Mouse (Mus musculus) C2C12 (cell line): ENCODE results near the gene Mras. TPM values are rescaled to one million over a fixed set of nuclear protein-coding genes. Genes with fewer than 3 reads are reported as not detected.

ENCODE experiments used
- H3K27me3 ChIP-seq: one replicate; pipeline ENCODE4 v1.6.1; 2011; ENCODE audit not compliant: control insufficient read depth, insufficient read depth, insufficient read length
- H3K36me3 ChIP-seq: one replicate; pipeline ENCODE4 v1.6.1; 2011; ENCODE audit not compliant: control insufficient read depth, insufficient read depth
- H3K4me3 ChIP-seq: one replicate; pipeline ENCODE4 v1.5.1; 2011; ENCODE audit warnings: mild to moderate bottlenecking, control low read depth; ENCODE audit not compliant: poor library complexity, insufficient read depth, severe bottlenecking
- H3K79me2 ChIP-seq: one replicate; pipeline ENCODE4 v1.6.1; 2011; ENCODE audit not compliant: control insufficient read depth, insufficient read depth
- H3K79me3 ChIP-seq: one replicate; pipeline ENCODE4 v1.6.1; 2011; ENCODE audit warnings: low read depth, control low read depth
- H3ac ChIP-seq: one replicate; pipeline ENCODE3; 2011; ENCODE audit warnings: low read depth; ENCODE audit not compliant: control insufficient read depth, insufficient read length
- CEBPB ChIP-seq: IDR thresholded peaks from one replicate; pipeline ENCODE4 v1.6.1; 2011; ENCODE audit warnings: low read depth, mild to moderate bottlenecking, control low read depth, moderate library complexity
- CTCF ChIP-seq: IDR thresholded peaks from one replicate; pipeline ENCODE4 v1.5.1; 2011; ENCODE audit not compliant: control insufficient read depth, insufficient read depth, insufficient read length
- FOSL1 ChIP-seq: IDR thresholded peaks from one replicate; pipeline ENCODE4 v1.8.0; 2011; ENCODE audit warnings: mild to moderate bottlenecking, low read length; ENCODE audit not compliant: poor library complexity, insufficient read depth, severe bottlenecking
- MAX ChIP-seq: IDR thresholded peaks from one replicate; pipeline ENCODE4 v1.6.1; 2011; ENCODE audit warnings: mild to moderate bottlenecking, control low read depth
- MYOD1 ChIP-seq: IDR thresholded peaks from one replicate; pipeline ENCODE4 v1.6.1; 2011; ENCODE audit warnings: low read depth; ENCODE audit not compliant: control insufficient read depth, insufficient read length
- MYOG ChIP-seq: IDR thresholded peaks from one replicate; pipeline ENCODE4 v1.6.1; 2011; ENCODE audit not compliant: control insufficient read depth, insufficient read length; ENCODE audit errors: extremely low read depth
- USF1 ChIP-seq: IDR thresholded peaks from one replicate; pipeline ENCODE4 v1.6.1; 2011; ENCODE audit warnings: low read depth, mild to moderate bottlenecking, control low read depth, moderate library complexity
- polyA plus RNA-seq: library from polyadenylated mRNA; unstranded; fragments of >200 nt; fragmentation: generic; extraction: Trizol; gene quantifications from one replicate; pipeline ENCODE4 v1.2.1, GENCODE M21; 2012; ENCODE audit warnings: missing spikeins

The Mras gene
- polyA plus RNA-seq, 1 experiment, result 25.1 TPM

GRCm38 (mm10) chr9:99388078-99388477, 49.1 kb downstream of the Mras start:
- H3K79me3 ChIP-seq, result no peaks in the 10 kb centered on the region
- TF ChIP-seq FOSL1, result no peak
- TF ChIP-seq MAX, result no peak
- no peak for TF ChIP-seq MYOD1
- no peak for TF ChIP-seq MYOG
- no peak for TF ChIP-seq CTCF
- TF ChIP-seq CEBPB, result no peak
- TF ChIP-seq USF1, result no peak
- no peaks in the 10 kb centered on the region for H3K27me3 ChIP-seq
- H3ac ChIP-seq, result no peak overlapping the region
- no peak overlapping the region for H3K4me3 ChIP-seq
- H3K79me2 ChIP-seq, result no peaks in the 10 kb centered on the region
- no peaks in the 10 kb centered on the region for H3K36me3 ChIP-seq

- Histone ChIP-seq H3K36me3 (no peaks in the 10 kb centered on the region), H3ac (no peak overlapping the region), H3K27me3 (no peaks in the 10 kb centered on the region), H3K79me2 (no peaks in the 10 kb centered on the region), H3K4me3 (no peak overlapping the region), H3K79me3 (no peaks in the 10 kb centered on the region)
- no peak for TF ChIP-seq CEBPB
- no peak for TF ChIP-seq FOSL1
- no peak for TF ChIP-seq MYOD1
- TF ChIP-seq MAX, result no peak
- no peak for TF ChIP-seq USF1
- no peak for TF ChIP-seq CTCF
Measured at GRCm38 (mm10) chr9:99382556-99382955, 54.6 kb downstream of the Mras start.

DNA sequence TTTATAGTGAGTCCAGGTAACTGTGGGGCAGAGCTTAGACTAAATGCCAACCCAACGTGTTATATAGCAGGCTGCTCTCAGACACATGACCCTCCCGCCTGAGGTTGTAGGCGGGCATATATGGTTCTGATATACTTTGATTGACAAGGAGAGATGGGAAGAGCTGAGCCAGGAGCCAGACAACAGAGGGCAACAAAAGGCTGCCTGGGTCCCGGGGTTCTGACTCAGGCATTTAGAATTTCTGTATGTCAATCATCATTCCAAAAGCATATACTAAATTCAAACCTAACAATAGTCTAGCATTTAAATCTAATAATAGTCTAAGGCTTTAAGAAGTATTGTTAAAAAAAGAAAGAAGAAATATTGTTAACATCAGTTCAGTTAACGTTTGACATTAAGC, 58.0 kb downstream of the Mras start:
- Histone ChIP-seq H3K27me3 (no peaks in the 10 kb centered on the region), H3K4me3 (no peak overlapping the region), H3ac (no peak overlapping the region), H3K36me3 (no peaks in the 10 kb centered on the region), H3K79me2 (no peaks in the 10 kb centered on the region), H3K79me3 (no peaks in the 10 kb centered on the region)
- TF ChIP-seq CTCF (no peak), CEBPB (no peak), MYOG (no peak), USF1 (no peak), FOSL1 (no peak), MYOD1 (no peak), MAX (no peak)

DNA sequence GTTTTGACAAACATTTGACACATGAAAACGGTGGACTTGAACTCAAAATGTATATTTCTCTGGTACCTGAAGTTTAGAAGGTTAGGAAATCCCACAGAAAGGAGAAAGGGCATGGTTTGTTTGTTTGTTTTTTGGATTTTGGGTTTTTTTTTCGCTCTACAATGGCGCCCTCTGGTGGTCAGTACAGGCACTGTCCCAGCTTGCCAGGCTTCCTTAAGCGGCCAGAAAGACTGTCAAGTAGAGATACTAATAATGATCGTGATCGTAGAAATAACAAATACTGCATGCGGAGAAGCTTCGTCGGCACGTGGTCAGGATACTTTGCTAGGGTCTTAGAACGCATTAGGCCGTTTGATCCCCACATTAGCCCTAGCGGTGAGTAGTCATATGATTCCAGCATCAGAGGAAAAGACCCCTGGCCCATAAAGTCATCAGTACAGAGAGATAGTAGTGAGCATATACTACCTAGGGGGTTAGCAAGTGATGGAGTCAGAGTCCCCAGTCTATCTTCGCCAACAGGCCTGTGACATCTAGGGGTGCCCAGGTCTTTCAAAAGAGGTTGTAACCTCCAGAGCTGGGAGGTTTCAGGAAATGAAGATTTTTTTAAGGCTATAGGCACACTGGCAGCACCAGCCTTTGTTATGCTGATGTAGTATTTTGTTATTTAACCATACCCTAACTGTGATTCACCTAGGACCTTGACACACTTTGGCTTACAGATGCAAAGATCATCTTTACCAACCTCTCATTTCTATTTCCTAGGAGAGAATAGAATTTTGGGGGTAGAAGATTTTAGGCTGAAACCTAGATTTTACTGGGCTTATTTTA, 60.4 kb downstream of the Mras start:
- Histone ChIP-seq H3K4me3 (no peak overlapping the region), H3K27me3 (no peaks in the 10 kb centered on the region), H3K79me2 (no peaks in the 10 kb centered on the region), H3K79me3 (no peaks in the 10 kb centered on the region), H3K36me3 (no peaks in the 10 kb centered on the region), H3ac (no peak overlapping the region)
- no peak for TF ChIP-seq MYOD1
- no peak for TF ChIP-seq CTCF
- TF ChIP-seq FOSL1, result no peak
- TF ChIP-seq CEBPB, result no peak
- TF ChIP-seq MYOG, result no peak
- no peak for TF ChIP-seq MAX
- TF ChIP-seq USF1, result no peak

DNA sequence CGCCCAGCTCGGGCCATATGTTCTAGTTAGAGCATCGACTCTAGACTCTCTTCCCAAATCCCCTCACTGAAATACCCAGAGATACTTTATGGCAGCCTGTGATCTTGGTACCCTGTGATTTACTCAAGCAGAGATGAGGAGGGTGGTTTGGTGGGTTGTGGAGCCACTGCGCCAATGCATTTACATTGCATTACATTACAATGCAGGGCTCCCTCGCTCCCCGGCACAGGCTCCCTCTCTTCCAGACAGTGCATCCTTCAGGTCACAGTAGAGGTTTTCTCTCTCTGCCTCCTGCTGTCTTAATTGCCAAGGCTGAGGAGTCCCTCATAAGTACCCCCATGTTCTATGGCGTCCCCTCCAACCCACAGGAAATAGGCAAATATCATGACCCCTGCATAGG, 68.8 kb downstream of the Mras start:
- no peaks in the 10 kb centered on the region for H3K79me2 ChIP-seq
- H3ac ChIP-seq, result no peak overlapping the region
- TF ChIP-seq USF1 (no peak), CTCF (no peak)

GRCm38 (mm10) chr9:99365906-99366305, 71.3 kb downstream of the Mras start:
- Histone ChIP-seq H3ac (no peak overlapping the region), H3K4me3 (no peak overlapping the region), H3K79me2 (no peaks in the 10 kb centered on the region), H3K36me3 (no peaks in the 10 kb centered on the region), H3K79me3 (no peaks in the 10 kb centered on the region), H3K27me3 (no peaks in the 10 kb centered on the region)
- TF ChIP-seq USF1 (no peak), MAX (no peak), MYOG (no peak), MYOD1 (no peak), CTCF (no peak), CEBPB (no peak), FOSL1 (no peak)

More for the DNA sequence above, 68.8 kb downstream of the Mras start:
- Histone ChIP-seq H3K79me3 (no peaks in the 10 kb centered on the region), H3K27me3 (no peaks in the 10 kb centered on the region), H3K36me3 (no peaks in the 10 kb centered on the region), H3K4me3 (no peak overlapping the region)
